Mouse (Mus musculus): ENCODE results near the gene Trim59.

- no peak for TF ChIP-seq FLI1 (IDR thresholded peaks at IDR 0.05; ENCODE audit: low read length)
- TF ChIP-seq GATA1 (IDR thresholded peaks at IDR 0.05; ENCODE audit: borderline replicate concordance, low read length) = no peak
Observed at GRCm38 (mm10) chr3:69049011-69049410, 4.5 kb upstream of the Trim59 start.
